Mouse (Mus musculus) liver, postnatal 0 days (tissue): ENCODE data around the gene Gm21905.

Experiments used
- CTCF ChIP-seq: sonication (generic); IDR thresholded peaks from 2 replicates; pipeline ENCODE4 v1.5.1; 2016; ENCODE audit warnings: antibody characterized with exemption, low read depth
- EP300 ChIP-seq: IDR thresholded peaks from 2 replicates; pipeline ENCODE4 v1.6.1; 2016; ENCODE audit warnings: antibody characterized with exemption, low read depth, mild to moderate bottlenecking

- TF ChIP-seq CTCF (no peak), EP300 (no peak)
These were observed 41.7 kb downstream of the Gm21905 start for GRCm38 (mm10) chr5:67904555-67904954.
